Mouse (Mus musculus) layer of hippocampus, postnatal 36 days (tissue): ENCODE results near the gene Pknox1. TPM values are rescaled to one million over a fixed set of nuclear protein-coding genes. Genes with fewer than 3 reads are reported as not detected.
A peak's percentile ranks its signal among the peaks of the same experiment; 100 is the strongest.
"Not testable (repeated sequence)": the region's sequence is repeated elsewhere in the genome, so short reads cannot be mapped to it uniquely, and the experiment has no call there.

Experiments used
- DNase-seq, 2 experiments: peaks; one replicate each; pipeline ENCODE4 v3.0.0; 2022
- total RNA-seq, 2 experiments: library from RNA; stranded (reverse); gene quantifications; 2 replicates each; pipeline ENCODE4 v1.2.3; 2021

Pknox1 gene
- total RNA-seq, 2 experiments from 2014 or later: 14.6 to 17.2 TPM

GRCm38 (mm10) chr17:31597957-31598356 is 33.4 kb downstream of the Pknox1 start:
- no peak for DNase-seq

GRCm38 (mm10) chr17:31598593-31598992 is 34.1 kb downstream of the Pknox1 start:
- DNase-seq: no peak

GRCm38 (mm10) chr17:31606424-31606823 is 41.9 kb downstream of the Pknox1 start:
- DNase-seq: no peak

GRCm38 (mm10) chr17:31607256-31607951 is 42.9 kb downstream of the Pknox1 start:
- DNase-seq: no peak

GRCm38 (mm10) chr17:31609173-31609572 is 44.6 kb downstream of the Pknox1 start:
- DNase-seq: not testable (repeated sequence)

GRCm38 (mm10) chr17:31609895-31610294 is 45.4 kb downstream of the Pknox1 start:
- no peak for DNase-seq

- DNase-seq: no peak
Observed at GRCm38 (mm10) chr17:31613086-31613755, 48.7 kb downstream of the Pknox1 start.

GRCm38 (mm10) chr17:31623101-31623500 is 58.6 kb downstream of the Pknox1 start:
- DNase-seq: no peak

- DNase-seq: no peak
Observed at GRCm38 (mm10) chr17:31627961-31628360, 63.4 kb downstream of the Pknox1 start.

GRCm38 (mm10) chr17:31631081-31631800 is 66.7 kb downstream of the Pknox1 start:
- no peak for DNase-seq

- DNase-seq: no peak
Observed at GRCm38 (mm10) chr17:31633007-31633406, 68.5 kb downstream of the Pknox1 start.

- no peak for DNase-seq
Observed at GRCm38 (mm10) chr17:31634896-31635295, 70.4 kb downstream of the Pknox1 start.

- no peak for DNase-seq
Observed at GRCm38 (mm10) chr17:31635781-31636180, 71.2 kb downstream of the Pknox1 start.

GRCm38 (mm10) chr17:31636277-31636941 is 71.9 kb downstream of the Pknox1 start:
- DNase-seq: no peak

GRCm38 (mm10) chr17:31636942-31637811 is 72.6 kb downstream of the Pknox1 start, which contains the start of gene Cbs:
Cbs (minus strand) TSS chr17:31637238.
- DNase-seq: peak; percentile 69 to 76

GRCm38 (mm10) chr17:31637866-31638570 is 73.5 kb downstream of the Pknox1 start:
- DNase-seq: peak; percentile 50

GRCm38 (mm10) chr17:31639651-31640050 is 75.1 kb downstream of the Pknox1 start:
- DNase-seq: no peak

- no peak for DNase-seq
Observed at GRCm38 (mm10) chr17:31642331-31642730, 77.8 kb downstream of the Pknox1 start.

GRCm38 (mm10) chr17:31642913-31643312 is 78.4 kb downstream of the Pknox1 start:
- DNase-seq: no peak

GRCm38 (mm10) chr17:31646199-31647002 is 81.9 kb downstream of the Pknox1 start:
- DNase-seq: no peak
